Mouse (Mus musculus): ENCODE data around the gene Myo16. TPM values are rescaled to one million over a fixed set of nuclear protein-coding genes. Genes with fewer than 3 reads are reported as not detected.

The Myo16 gene
- polyA plus RNA-seq, 1 experiment from 2014 or later: 2.8 TPM

- no peak overlapping the region for H3K9ac ChIP-seq
- WGBS: 82% methylated on average over 4 of the region's 4 CpGs
- no peak overlapping the region for H3K4me2 ChIP-seq (replicated peaks)
- no peak overlapping the region for H3K4me3 ChIP-seq
- H3K27ac ChIP-seq: no peak overlapping the region
- H3K4me1 ChIP-seq: no peaks in the 10 kb centered on the region
- no peaks in the 10 kb centered on the region for H3K27me3 ChIP-seq (replicated peaks)
- no peak for ATAC-seq (ENCODE audit: low FRiP score, low read depth)
- no peaks in the 10 kb centered on the region; the same call in 1 of the 2 replicates for H3K9me3 ChIP-seq
- H3K36me3 ChIP-seq: no peaks in the 10 kb centered on the region
Observed at GRCm38 (mm10) chr8:10539665-10540064, 386.0 kb downstream of the Myo16 start.

- Histone ChIP-seq H3K4me1 (no peaks in the 10 kb centered on the region), H3K4me3 (no peak overlapping the region), H3K36me3 (no peaks in the 10 kb centered on the region), H3K9me3 (no peaks in the 10 kb centered on the region; the same call in 1 of the 2 replicates), H3K4me2 (replicated peaks) (no peak overlapping the region), H3K27me3 (replicated peaks) (no peaks in the 10 kb centered on the region), H3K9ac (no peak overlapping the region), H3K27ac (no peak overlapping the region)
- 89% methylated on average over 3 of the region's 3 CpGs for WGBS
- ATAC-seq (ENCODE audit: low FRiP score, low read depth): no peak
Observed at GRCm38 (mm10) chr8:10545890-10546289, 392.2 kb downstream of the Myo16 start.

- Histone ChIP-seq H3K4me2 (replicated peaks) (no peak overlapping the region), H3K9ac (no peak overlapping the region), H3K36me3 (no peaks in the 10 kb centered on the region), H3K4me1 (no peaks in the 10 kb centered on the region), H3K4me3 (no peak overlapping the region), H3K27me3 (replicated peaks) (no peaks in the 10 kb centered on the region), H3K27ac (no peak overlapping the region), H3K9me3 (no peaks in the 10 kb centered on the region; the same call in 1 of the 2 replicates)
- no peak for ATAC-seq (ENCODE audit: low FRiP score, low read depth)
- 88% methylated on average over 8 of the region's 8 CpGs for WGBS
Observed at GRCm38 (mm10) chr8:10546519-10546918, 392.8 kb downstream of the Myo16 start.

- no peak overlapping the region for H3K9ac ChIP-seq
- no peak overlapping the region for H3K4me2 ChIP-seq (replicated peaks)
- H3K27me3 ChIP-seq (replicated peaks): no peaks in the 10 kb centered on the region
- ATAC-seq (ENCODE audit: low FRiP score, low read depth): no peak
- H3K4me1 ChIP-seq: no peaks in the 10 kb centered on the region
- H3K4me3 ChIP-seq: no peak overlapping the region
- no peaks in the 10 kb centered on the region for H3K36me3 ChIP-seq
- H3K27ac ChIP-seq: no peak overlapping the region
- H3K9me3 ChIP-seq: no peaks in the 10 kb centered on the region; the same call in 1 of the 2 replicates
- WGBS: 86% methylated on average over 9 of the region's 9 CpGs
Observed at GRCm38 (mm10) chr8:10548003-10548584, 394.4 kb downstream of the Myo16 start.

GRCm38 (mm10) chr8:10549434-10549833 is 395.7 kb downstream of the Myo16 start:
- 96% methylated on average over 3 of the region's 3 CpGs for WGBS
- H3K4me3 ChIP-seq: no peak overlapping the region
- no peak overlapping the region for H3K27ac ChIP-seq
- H3K9me3 ChIP-seq: no peaks in the 10 kb centered on the region; the same call in 1 of the 2 replicates
- no peaks in the 10 kb centered on the region for H3K27me3 ChIP-seq (replicated peaks)
- H3K9ac ChIP-seq: no peak overlapping the region
- no peaks in the 10 kb centered on the region for H3K36me3 ChIP-seq
- ATAC-seq (ENCODE audit: low FRiP score, low read depth): no peak
- H3K4me2 ChIP-seq (replicated peaks): no peak overlapping the region
- no peaks in the 10 kb centered on the region for H3K4me1 ChIP-seq

GRCm38 (mm10) chr8:10557961-10558360 is 404.2 kb downstream of the Myo16 start:
- peaks cover 20% of the 10 kb centered on the region for H3K4me1 ChIP-seq
- H3K27ac ChIP-seq: no peak overlapping the region
- ATAC-seq (ENCODE audit: low FRiP score, low read depth): no peak
- no peaks in the 10 kb centered on the region for H3K36me3 ChIP-seq
- no peaks in the 10 kb centered on the region for H3K9me3 ChIP-seq
- H3K27me3 ChIP-seq (replicated peaks): no peaks in the 10 kb centered on the region
- no peak overlapping the region for H3K4me2 ChIP-seq (replicated peaks)
- H3K4me3 ChIP-seq: no peak overlapping the region
- H3K9ac ChIP-seq: no peak overlapping the region
- WGBS: 58% methylated on average over 7 of the region's 7 CpGs

- H3K4me3 ChIP-seq: no peak overlapping the region
- 89% methylated on average over 6 of the region's 6 CpGs for WGBS
- no peaks in the 10 kb centered on the region for H3K9me3 ChIP-seq
- no peak overlapping the region for H3K27ac ChIP-seq
- no peaks in the 10 kb centered on the region for H3K27me3 ChIP-seq (replicated peaks)
- no peaks in the 10 kb centered on the region for H3K36me3 ChIP-seq
- no peak for ATAC-seq (ENCODE audit: low FRiP score, low read depth)
- H3K9ac ChIP-seq: no peak overlapping the region
- peaks cover 20% of the 10 kb centered on the region for H3K4me1 ChIP-seq
- H3K4me2 ChIP-seq (replicated peaks): no peak overlapping the region
Observed at GRCm38 (mm10) chr8:10559479-10559878, 405.8 kb downstream of the Myo16 start.

GRCm38 (mm10) chr8:10561616-10562015 is 407.9 kb downstream of the Myo16 start:
- Histone ChIP-seq H3K9me3 (no peaks in the 10 kb centered on the region), H3K27me3 (replicated peaks) (no peaks in the 10 kb centered on the region), H3K27ac (no peak overlapping the region), H3K4me3 (no peak overlapping the region), H3K9ac (no peak overlapping the region), H3K36me3 (no peaks in the 10 kb centered on the region), H3K4me1 (peaks cover 23% of the 10 kb centered on the region), H3K4me2 (replicated peaks) (no peak overlapping the region)
- WGBS: 69% methylated on average over 5 of the region's 5 CpGs
- no peak for ATAC-seq (ENCODE audit: low FRiP score, low read depth)

GRCm38 (mm10) chr8:10562046-10562445 is 408.3 kb downstream of the Myo16 start:
- no peaks in the 10 kb centered on the region for H3K9me3 ChIP-seq
- peaks cover 23% of the 10 kb centered on the region for H3K4me1 ChIP-seq
- no peak for ATAC-seq (ENCODE audit: low FRiP score, low read depth)
- H3K27me3 ChIP-seq (replicated peaks): no peaks in the 10 kb centered on the region
- no peak overlapping the region for H3K4me2 ChIP-seq (replicated peaks)
- H3K36me3 ChIP-seq: no peaks in the 10 kb centered on the region
- no peak overlapping the region for H3K9ac ChIP-seq
- no peak overlapping the region for H3K27ac ChIP-seq
- WGBS: 65% methylated on average over 13 of the region's 13 CpGs
- H3K4me3 ChIP-seq: no peak overlapping the region

GRCm38 (mm10) chr8:10562636-10563035 is 408.9 kb downstream of the Myo16 start:
- no peak overlapping the region for H3K4me2 ChIP-seq (replicated peaks)
- no peak for ATAC-seq (ENCODE audit: low FRiP score, low read depth)
- 88% methylated on average over 9 of the region's 9 CpGs for WGBS

GRCm38 (mm10) chr8:10565231-10566029 is 411.7 kb downstream of the Myo16 start:
- Histone ChIP-seq H3K27me3 (replicated peaks) (no peaks in the 10 kb centered on the region; the same call in 1 of the 2 replicates), H3K4me3 (no peak overlapping the region), H3K4me2 (replicated peaks) (no peak overlapping the region), H3K27ac (no peak overlapping the region), H3K36me3 (no peaks in the 10 kb centered on the region; the same call in 1 of the 2 replicates), H3K9ac (no peak overlapping the region), H3K4me1 (peaks cover 15% of the 10 kb centered on the region; the same call in 1 of the 2 replicates), H3K9me3 (no peaks in the 10 kb centered on the region)
- no peak for ATAC-seq (ENCODE audit: low FRiP score, low read depth)
- WGBS: 77% methylated on average over 11 of the region's 11 CpGs

More at GRCm38 (mm10) chr8:10562636-10563035, 408.9 kb downstream of the Myo16 start:
- Histone ChIP-seq H3K4me1 (peaks cover 23% of the 10 kb centered on the region), H3K27ac (no peak overlapping the region), H3K27me3 (replicated peaks) (no peaks in the 10 kb centered on the region), H3K4me3 (no peak overlapping the region), H3K9me3 (no peaks in the 10 kb centered on the region), H3K9ac (no peak overlapping the region), H3K36me3 (no peaks in the 10 kb centered on the region)

GRCm38 (mm10) chr8:10568448-10568847 is 414.7 kb downstream of the Myo16 start:
- no peak for ATAC-seq (ENCODE audit: low FRiP score, low read depth)
- no peaks in the 10 kb centered on the region; the same call in 1 of the 2 replicates for H3K36me3 ChIP-seq
- H3K4me3 ChIP-seq: no peak overlapping the region
- no peaks in the 10 kb centered on the region; the same call in 1 of the 2 replicates for H3K27me3 ChIP-seq (replicated peaks)
- peaks cover 6% of the 10 kb centered on the region; the same call in 1 of the 2 replicates for H3K4me1 ChIP-seq
- no peak overlapping the region for H3K9ac ChIP-seq
- H3K27ac ChIP-seq: no peak overlapping the region
- no peaks in the 10 kb centered on the region for H3K9me3 ChIP-seq
- H3K4me2 ChIP-seq (replicated peaks): no peak overlapping the region
- 80% methylated on average over 4 of the region's 4 CpGs for WGBS
